Mouse (Mus musculus) kidney, adult 2 months (tissue): ENCODE measurements around the gene Dnah7c. TPM values are rescaled to one million over a fixed set of nuclear protein-coding genes. Genes with fewer than 3 reads are reported as not detected.
"Not testable (repeated sequence)": the region's sequence is repeated elsewhere in the genome, so short reads cannot be mapped to it uniquely, and the experiment has no call there.

Experiments
- DNase-seq: peaks from one replicate; pipeline ENCODE4 v3.0.0; 2021
- H3K27ac ChIP-seq: fragments of 200-500 bp; 2 replicates; pipeline ENCODE4 v1.5.1; 2012; ENCODE audit warnings: low read depth, low read length, control low read depth, inconsistent platforms; ENCODE audit not compliant: insufficient read depth
- H3K27me3 ChIP-seq: fragments of 200-500 bp; replicated peaks from 2 replicates; pipeline ENCODE4 v1.6.1; 2012; ENCODE audit warnings: mild to moderate bottlenecking, moderate library complexity, low read length, inconsistent platforms; ENCODE audit not compliant: control insufficient read depth, insufficient read depth
- H3K36me3 ChIP-seq: fragments of 200-500 bp; 2 replicates; pipeline ENCODE4 v1.6.1; 2012; ENCODE audit warnings: mild to moderate bottlenecking, moderate library complexity, low read length, inconsistent platforms; ENCODE audit not compliant: control insufficient read depth, insufficient read depth
- H3K4me1 ChIP-seq: fragments of 200-500 bp; 2 replicates; pipeline ENCODE4 v1.6.1; 2011; ENCODE audit warnings: low read length; ENCODE audit not compliant: control insufficient read depth, insufficient read depth
- H3K4me3 ChIP-seq: fragments of 200-500 bp; 2 replicates; pipeline ENCODE4 v1.5.1; 2011; ENCODE audit warnings: mild to moderate bottlenecking, low read depth, low read length, control low read depth; ENCODE audit not compliant: insufficient read depth
- CTCF ChIP-seq: fragments of 200-500 bp; conservative IDR thresholded peaks from 2 replicates; pipeline ENCODE4 v1.5.1; 2011; ENCODE audit warnings: low read depth, mild to moderate bottlenecking, control low read depth, low read length, moderate library complexity, mixed read lengths; ENCODE audit not compliant: insufficient read depth, insufficient read length
- POLR2A ChIP-seq: fragments of 200-500 bp; IDR thresholded peaks from one replicate; pipeline ENCODE4 v1.6.1; 2011; ENCODE audit warnings: low read depth, low read length, control low read depth
- WGBS: fragments of 180-500 bp; shearing (Covaris S2); methylation state at CpG from one replicate; pipeline ENCODE4 v1.1.7; 2018; 5-methylcytosine and 5-hydroxymethylcytosine counted together
- polyA plus RNA-seq: library from polyadenylated mRNA; depleted of rRNA; stranded (reverse); fragments of >200 nt; gene quantifications from 2 replicates; pipeline ENCODE4 v1.2.3, GENCODE M21; 2012

Gene Dnah7c
- polyA plus RNA-seq, 1 experiment: 0.09 TPM

DNA sequence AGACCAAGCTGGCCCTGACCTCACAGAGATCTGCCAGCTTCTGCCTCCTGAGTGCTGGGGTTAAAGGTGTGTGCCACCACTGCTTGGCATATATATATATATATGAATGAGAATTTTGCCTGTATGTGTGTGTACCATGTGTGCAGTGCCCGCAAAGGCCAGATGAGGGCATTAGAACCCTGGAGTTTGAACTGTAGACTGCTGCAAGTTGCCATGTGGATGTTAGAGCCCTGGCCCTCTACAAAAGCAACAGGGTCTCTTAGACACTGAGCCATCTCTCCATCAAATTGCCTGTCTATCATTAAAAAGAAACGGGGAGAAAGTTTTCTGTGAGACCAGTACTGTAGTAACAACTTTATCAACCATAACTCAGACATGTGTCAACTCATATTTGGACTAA is 3.0 kb downstream of the Dnah7c start:
- H3K27ac ChIP-seq: no peak overlapping the region
- DNase-seq: no peak
- H3K36me3 ChIP-seq: no peaks in the 10 kb centered on the region
- H3K27me3 ChIP-seq: no peaks in the 10 kb centered on the region
- no peaks in the 10 kb centered on the region for H3K4me1 ChIP-seq
- TF ChIP-seq CTCF (no peak), POLR2A (no peak)
- H3K4me3 ChIP-seq: no peak overlapping the region
- 80% methylated on average over 2 of the region's 2 CpGs for WGBS

DNA sequence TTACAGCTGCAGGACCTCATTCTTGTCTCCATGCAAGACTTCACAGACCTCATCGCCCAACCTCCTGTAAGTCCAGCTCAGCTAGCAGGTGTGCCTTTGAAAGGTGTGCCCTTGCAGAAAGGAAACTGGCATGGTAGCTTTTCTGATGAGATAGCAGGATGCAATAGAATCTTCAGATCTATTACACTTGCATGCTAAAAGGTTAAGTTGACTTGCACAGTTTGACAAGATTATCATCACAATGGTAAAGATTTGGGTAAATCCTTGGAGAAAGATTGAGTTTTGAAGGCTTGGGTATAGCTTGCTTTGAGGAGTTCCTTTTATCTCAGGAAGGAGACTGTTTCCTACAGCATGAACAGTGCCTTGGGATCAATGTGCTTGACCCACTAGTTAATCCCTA is 89.3 kb downstream of the Dnah7c start:
- H3K4me3 ChIP-seq, DNase-seq, H3K36me3 ChIP-seq, H3K27ac ChIP-seq, H3K4me1 ChIP-seq, H3K27me3 ChIP-seq: not testable (repeated sequence)
- 35% methylated on average over 1 of the region's 1 CpGs for WGBS

DNA sequence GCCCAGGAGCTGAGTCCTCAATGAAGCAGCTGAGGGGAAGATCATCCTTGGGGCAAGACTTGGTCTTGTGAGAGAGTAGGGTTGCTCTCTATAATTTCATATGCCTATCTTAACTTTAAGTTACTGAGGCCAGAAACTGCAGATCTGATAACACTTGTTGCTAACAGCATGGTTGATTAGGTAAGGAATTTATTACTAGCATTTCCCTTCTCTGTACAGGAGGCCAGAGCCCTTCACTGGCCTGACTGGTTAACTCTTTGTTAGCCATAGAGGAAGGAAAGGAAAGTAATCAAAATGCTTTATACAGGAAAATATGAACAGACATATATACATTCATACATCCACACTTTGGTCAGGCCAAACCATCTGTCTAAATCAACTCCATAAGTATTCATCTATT is 95.6 kb downstream of the Dnah7c start:
- Histone ChIP-seq H3K27ac (no peak overlapping the region), H3K36me3 (no peaks in the 10 kb centered on the region), H3K4me3 (no peak overlapping the region), H3K4me1 (no peaks in the 10 kb centered on the region), H3K27me3 (no peaks in the 10 kb centered on the region)
- TF ChIP-seq POLR2A (no peak), CTCF (no peak)
- no peak for DNase-seq

DNA sequence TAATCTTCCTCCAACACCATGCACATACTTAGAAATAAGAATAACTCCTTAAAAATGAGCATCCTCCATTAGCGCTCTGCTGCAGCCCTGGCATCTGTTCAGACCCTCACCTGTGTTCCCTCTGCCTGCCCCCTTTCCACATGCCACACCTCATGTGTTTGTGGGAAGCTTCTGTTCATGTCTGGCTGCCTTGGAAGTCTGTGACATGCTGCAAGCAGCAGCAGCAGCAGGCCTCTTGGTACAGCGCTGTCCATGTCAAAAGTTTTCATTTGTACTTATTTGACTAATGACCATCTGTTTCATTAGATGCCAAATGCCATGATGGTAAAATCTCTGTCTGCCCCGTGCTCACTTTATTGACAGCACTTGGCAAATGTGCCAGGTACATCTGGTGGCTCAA is 101.1 kb downstream of the Dnah7c start:
- not testable (repeated sequence) for H3K36me3 ChIP-seq, H3K27me3 ChIP-seq, DNase-seq, H3K27ac ChIP-seq, H3K4me3 ChIP-seq, H3K4me1 ChIP-seq
- 57% methylated on average over 3 of the region's 3 CpGs for WGBS

DNA sequence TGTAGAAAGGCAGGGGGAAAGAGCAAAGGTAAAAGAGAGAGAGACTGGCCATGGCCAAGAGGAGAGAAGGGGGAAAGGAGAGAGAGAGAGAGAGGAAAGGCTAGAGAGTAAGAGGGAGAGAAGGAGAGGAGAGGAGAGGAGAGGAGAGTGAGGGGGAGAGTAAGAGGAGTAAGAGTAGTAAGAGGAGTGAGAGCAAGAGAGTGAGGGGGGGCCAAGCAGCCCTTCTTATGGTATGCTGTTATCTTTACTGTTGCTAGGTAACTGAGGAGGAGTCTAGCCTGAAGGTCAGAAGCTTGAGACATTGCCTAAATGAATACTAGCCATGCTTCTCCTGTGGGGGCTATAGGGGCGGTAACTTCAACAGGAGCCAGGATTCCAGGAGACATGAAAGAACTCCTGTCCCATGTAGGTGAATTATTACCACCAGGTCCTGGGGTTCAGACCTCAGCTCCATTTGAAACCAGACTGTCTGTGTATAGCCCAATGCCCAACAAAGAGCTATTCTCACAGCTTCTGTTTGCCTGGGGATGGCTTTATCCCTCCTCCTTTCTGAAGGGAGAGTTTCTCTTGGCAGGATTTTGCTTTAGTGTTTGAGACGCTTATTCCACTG is 119.5 kb downstream of the Dnah7c start:
- DNase-seq: no peak
- TF ChIP-seq POLR2A (no peak), CTCF (no peak)
- Histone ChIP-seq H3K27me3 (no peaks in the 10 kb centered on the region), H3K4me3 (no peak overlapping the region), H3K4me1 (no peaks in the 10 kb centered on the region), H3K36me3 (no peaks in the 10 kb centered on the region), H3K27ac (no peak overlapping the region)
- 51% methylated on average over 2 of the region's 2 CpGs for WGBS

DNA sequence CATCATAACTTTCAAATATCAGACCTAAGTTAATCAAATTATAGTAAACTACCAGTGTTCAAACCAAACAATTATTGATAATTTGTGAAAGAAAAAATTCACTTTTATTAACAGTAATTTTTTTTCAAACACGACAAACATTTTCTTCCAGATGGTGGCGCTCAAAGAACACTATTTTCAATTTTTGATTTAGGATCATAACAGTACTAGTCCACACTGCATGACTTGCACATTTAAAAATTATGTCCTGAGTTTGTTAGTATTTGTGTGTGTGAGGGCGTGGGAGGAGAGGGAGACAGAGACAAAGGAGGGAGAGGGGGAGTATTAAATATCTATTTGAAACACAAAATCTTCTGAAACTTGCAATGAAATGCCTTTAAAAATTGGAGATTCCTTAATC is 155.0 kb downstream of the Dnah7c start:
- DNase-seq: peak; percentile 31
- WGBS: 20% methylated on average over 3 of the region's 3 CpGs
- Histone ChIP-seq H3K4me1 (no peaks in the 10 kb centered on the region), H3K27ac (no peak overlapping the region), H3K4me3 (no peak overlapping the region), H3K36me3 (no peaks in the 10 kb centered on the region), H3K27me3 (no peaks in the 10 kb centered on the region)
- no peak for TF ChIP-seq CTCF
- no peak for TF ChIP-seq POLR2A

DNA sequence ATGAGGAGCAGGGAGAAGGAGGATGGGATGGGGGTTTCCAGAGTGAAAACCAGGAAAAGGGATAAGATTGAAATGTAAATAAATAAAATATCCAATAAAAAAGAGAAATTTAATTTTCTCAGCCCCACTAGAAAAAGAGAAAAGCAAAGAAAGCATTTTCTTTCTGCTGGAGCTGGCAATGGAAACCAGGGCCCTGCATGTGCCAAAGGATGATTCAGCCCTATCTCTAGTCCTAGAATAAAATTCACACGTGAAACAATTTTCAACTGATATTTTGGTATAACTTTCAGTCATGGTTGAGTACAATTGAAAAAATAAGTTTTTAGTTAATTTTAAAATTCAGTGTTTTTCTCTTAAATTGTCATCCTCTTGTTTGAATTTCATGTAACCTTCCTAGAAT is 168.4 kb downstream of the Dnah7c start:
- not testable (repeated sequence) for H3K27me3 ChIP-seq, H3K4me1 ChIP-seq, H3K27ac ChIP-seq, DNase-seq, H3K36me3 ChIP-seq, H3K4me3 ChIP-seq
- WGBS: 84% methylated on average over 1 of the region's 1 CpGs

DNA sequence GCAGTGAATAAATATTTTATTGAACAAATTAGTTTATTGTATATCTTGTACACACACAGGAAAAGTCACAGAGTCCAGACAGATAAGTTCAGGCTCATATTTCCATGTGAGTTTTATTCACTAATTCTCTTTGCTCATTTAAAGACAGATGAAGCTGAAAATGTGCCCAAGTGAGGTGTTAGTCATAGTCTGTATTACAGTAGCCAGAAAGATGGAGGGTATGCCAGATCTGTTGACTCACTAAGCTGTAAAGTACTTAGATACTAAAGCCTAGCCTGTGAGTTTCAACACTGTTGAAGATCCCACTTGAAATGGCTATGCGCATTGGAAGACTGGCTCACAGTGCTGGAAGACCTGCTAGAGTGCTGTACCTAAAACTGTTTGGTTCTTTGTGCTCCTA is 171.0 kb downstream of the Dnah7c start:
- H3K27ac ChIP-seq, H3K4me3 ChIP-seq, H3K4me1 ChIP-seq, DNase-seq, H3K36me3 ChIP-seq, H3K27me3 ChIP-seq: not testable (repeated sequence)
- 100% methylated on average over 1 of the region's 1 CpGs for WGBS
